Mouse (Mus musculus) T-helper 17 cell (primary cell): Measurements from ENCODE around the gene Dclre1a.
"Not testable (repeated sequence)": the region's sequence is repeated elsewhere in the genome, so short reads cannot be mapped to it uniquely, and the experiment has no call there.

ENCODE experiments used
- in situ Hi-C, 2 experiments: fragments of 300-600 bp; cut with MboI, MseI; formaldehyde crosslinking; loops; 1 replicate in 1 of 2; 2 replicates in 1 of 2; pipeline ENCODE4 v1.15.1; 2025; ENCODE audit warnings: high pct_unique_total_duplicates in 2 of 2

The Dclre1a gene

GRCm38 (mm10) chr19:56548230-56549032, 409 bp upstream of the Dclre1a start, which contains the start of gene Nhlrc2:
TSS of gene Nhlrc2 (plus strand) at chr19:56548261.
- in situ Hi-C loops, result no loop called here

- in situ Hi-C loops, result no loop called here
These were observed 2.0 kb downstream of the Dclre1a start for GRCm38 (mm10) chr19:56546031-56546430.

GRCm38 (mm10) chr19:56544681-56545388, 3.2 kb downstream of the Dclre1a start:
- in situ Hi-C loops, result loop anchor here in 1 of 2 experiments (5.0 kb wide), 1 partner anchor 108 kb away; no protein-coding TSS in a partner anchor

- in situ Hi-C loops, result loop anchor here in 1 of 2 experiments (5.0 kb wide), 1 partner anchor 106 kb away; no protein-coding TSS in a partner anchor
These were observed 4.7 kb downstream of the Dclre1a start for GRCm38 (mm10) chr19:56543320-56543719.

- in situ Hi-C loops, result no loop called here
These were observed 12.3 kb downstream of the Dclre1a start for GRCm38 (mm10) chr19:56535765-56536164.

GRCm38 (mm10) chr19:56535064-56535463, 13.0 kb downstream of the Dclre1a start:
- in situ Hi-C loops, result no loop called here

- in situ Hi-C loops, result no loop called here
These were observed 13.7 kb downstream of the Dclre1a start for GRCm38 (mm10) chr19:56534337-56534736.

- in situ Hi-C loops, result no loop called here
These were observed 14.5 kb downstream of the Dclre1a start for GRCm38 (mm10) chr19:56533291-56534071.

- in situ Hi-C loops, result no loop called here
These were observed 16.8 kb downstream of the Dclre1a start for GRCm38 (mm10) chr19:56531251-56531650.

GRCm38 (mm10) chr19:56530529-56530928, 17.5 kb downstream of the Dclre1a start:
- in situ Hi-C loops, result not testable (repeated sequence)

- in situ Hi-C loops, result not testable (repeated sequence)
These were observed 28.6 kb downstream of the Dclre1a start for GRCm38 (mm10) chr19:56519408-56519807.

- in situ Hi-C loops, result not testable (repeated sequence)
These were observed 34.5 kb downstream of the Dclre1a start for GRCm38 (mm10) chr19:56513527-56513926.

GRCm38 (mm10) chr19:56511207-56511606, 36.8 kb downstream of the Dclre1a start:
- in situ Hi-C loops, result not testable (repeated sequence)

GRCm38 (mm10) chr19:56503525-56503924, 44.5 kb downstream of the Dclre1a start:
- in situ Hi-C loops, result not testable (repeated sequence)

- in situ Hi-C loops, result not testable (repeated sequence)
These were observed 45.0 kb downstream of the Dclre1a start for GRCm38 (mm10) chr19:56503069-56503468.

- in situ Hi-C loops, result not testable (repeated sequence)
These were observed 53.9 kb downstream of the Dclre1a start for GRCm38 (mm10) chr19:56494157-56494556.

GRCm38 (mm10) chr19:56489601-56490000, 58.4 kb downstream of the Dclre1a start:
- in situ Hi-C loops, result no loop called here

- in situ Hi-C loops, result no loop called here
These were observed 60.7 kb downstream of the Dclre1a start for GRCm38 (mm10) chr19:56487339-56487738.

- in situ Hi-C loops, result no loop called here
These were observed 61.1 kb downstream of the Dclre1a start for GRCm38 (mm10) chr19:56486926-56487325.

- in situ Hi-C loops, result no loop called here
These were observed 62.4 kb downstream of the Dclre1a start for GRCm38 (mm10) chr19:56485376-56486271.
